Mouse (Mus musculus) gastrocnemius, adult 2 months (tissue): ENCODE results near the gene Tst. TPM values are rescaled to one million over a fixed set of nuclear protein-coding genes. Genes with fewer than 3 reads are reported as not detected.

Experiments used
- DNase-seq: peaks from one replicate; pipeline ENCODE4 v3.0.0; 2022
- H3K27ac ChIP-seq: fragments of 200-600 bp; 2 replicates; pipeline ENCODE4 v1.8.1; 2022; ENCODE audit warnings: mild to moderate bottlenecking
- H3K4me3 ChIP-seq: fragments of 200-600 bp; 2 replicates; pipeline ENCODE4 v1.8.1; 2022; ENCODE audit warnings: mild to moderate bottlenecking, moderate library complexity
- CTCF ChIP-seq: fragments of 200-600 bp; IDR thresholded peaks from 2 replicates; pipeline ENCODE4 v1.8.1; 2022; ENCODE audit warnings: antibody characterized with exemption, mild to moderate bottlenecking, moderate library complexity
- intact Hi-C: fragments of 180-260 bp; cut with DNase I; formaldehyde crosslinking; loops from one replicate; pipeline ENCODE4 v1.15.1; 2025
- total RNA-seq, 2 experiments: library from RNA; stranded (reverse); gene quantifications; 2 replicates each; pipeline ENCODE4 v1.2.3; 2021

The Tst gene
- total RNA-seq, 2 experiments from 2014 or later = 18.2 to 18.8 TPM

GRCm38 (mm10) chr15:78425230-78425629, 19.5 kb upstream of the Tst start:
- no peak for DNase-seq
- intact Hi-C loops = no loop called here
- TF ChIP-seq CTCF = no peak
- no peak overlapping the region for H3K27ac ChIP-seq
- H3K4me3 ChIP-seq = no peak overlapping the region

GRCm38 (mm10) chr15:78424507-78424906, 18.8 kb upstream of the Tst start:
- intact Hi-C loops = loop anchor here (5.0 kb wide), 2 partner anchors 167 to 242 kb away; no protein-coding TSS in a partner anchor
- no peak for TF ChIP-seq CTCF
- Histone ChIP-seq H3K4me3 (no peak overlapping the region), H3K27ac (no peak overlapping the region)
- no peak for DNase-seq

- no peak overlapping the region; the same call in 1 of the 2 replicates for H3K27ac ChIP-seq
- peak overlapping the region; percentile 50 for H3K4me3 ChIP-seq
- intact Hi-C loops = loop anchor here (2.0 to 5.0 kb wide), 3 partner anchors 68 to 240 kb away; no protein-coding TSS in a partner anchor
- DNase-seq = peak; percentile 90
- peak; percentile 93 for TF ChIP-seq CTCF
Observed at GRCm38 (mm10) chr15:78422046-78422956, 16.6 kb upstream of the Tst start.

GRCm38 (mm10) chr15:78420395-78420794, 14.7 kb upstream of the Tst start:
- Histone ChIP-seq H3K4me3 (no peak overlapping the region), H3K27ac (no peak overlapping the region)
- no peak for TF ChIP-seq CTCF
- no peak for DNase-seq
- intact Hi-C loops = loop anchor here (5.0 kb wide), 2 partner anchors 163 to 238 kb away; no protein-coding TSS in a partner anchor

- Histone ChIP-seq H3K27ac (no peak overlapping the region), H3K4me3 (no peak overlapping the region)
- no peak for TF ChIP-seq CTCF
- peak; percentile 42 for DNase-seq
- intact Hi-C loops = no loop called here
Observed at GRCm38 (mm10) chr15:78416937-78417336, 11.2 kb upstream of the Tst start.

GRCm38 (mm10) chr15:78414157-78414556, 8.4 kb upstream of the Tst start:
- DNase-seq = no peak
- intact Hi-C loops = no loop called here
- Histone ChIP-seq H3K27ac (no peak overlapping the region), H3K4me3 (no peak overlapping the region)
- TF ChIP-seq CTCF = no peak

GRCm38 (mm10) chr15:78413719-78414117, 8.0 kb upstream of the Tst start:
- no peak overlapping the region for H3K4me3 ChIP-seq
- H3K27ac ChIP-seq = peak overlapping the region; percentile 86
- TF ChIP-seq CTCF = no peak
- DNase-seq = no peak
- intact Hi-C loops = no loop called here

- H3K27ac ChIP-seq = peak overlapping the region; percentile 86
- no peak for TF ChIP-seq CTCF
- no peak overlapping the region for H3K4me3 ChIP-seq
- intact Hi-C loops = no loop called here
- peak; percentile 28 for DNase-seq
Observed at GRCm38 (mm10) chr15:78413083-78413718, 7.5 kb upstream of the Tst start.

- Histone ChIP-seq H3K4me3 (no peak overlapping the region), H3K27ac (no peak overlapping the region)
- no peak for TF ChIP-seq CTCF
- intact Hi-C loops = loop anchor here (10.0 kb wide), 1 partner anchor 435 kb away; the partner anchor contains the start of gene Eif3d
- DNase-seq = no peak
Observed at GRCm38 (mm10) chr15:78409570-78410052, 3.9 kb upstream of the Tst start.

- no peak for TF ChIP-seq CTCF
Observed at GRCm38 (mm10) chr15:78406293-78406934, 707 bp upstream of the Tst start, which contains the start of gene Mpst. Gene Mpst (plus strand): TSS chr15:78406416.

GRCm38 (mm10) chr15:78405098-78405497, 609 bp downstream of the Tst start:
- peak overlapping the region; percentile 99 for H3K27ac ChIP-seq
- intact Hi-C loops = loop anchor here (10.0 kb wide), 1 partner anchor 430 kb away; the partner anchor contains the start of gene Eif3d
- no peak for TF ChIP-seq CTCF
- H3K4me3 ChIP-seq = peak overlapping the region; percentile 76
- DNase-seq = no peak

More at GRCm38 (mm10) chr15:78406293-78406934, 707 bp upstream of the Tst start, which contains the start of gene Mpst:
- peak within 1 kb of the TSS; percentile 76 for H3K4me3 ChIP-seq
- peak within 1 kb of the TSS; percentile 99 for H3K27ac ChIP-seq
- peak; percentile 95 for DNase-seq
- intact Hi-C loops = loop anchor here (10.0 kb wide), 1 partner anchor 432 kb away; the partner anchor contains the start of gene Eif3d

GRCm38 (mm10) chr15:78403896-78404295, 1.8 kb downstream of the Tst start:
- DNase-seq = peak; percentile 64
- Histone ChIP-seq H3K27ac (peak overlapping the region; percentile 83), H3K4me3 (peak overlapping the region; percentile 21)
- intact Hi-C loops = loop anchor here (5.0 to 10.0 kb wide), 2 partner anchors 162 to 429 kb away; partner anchors contain the start of genes Eif3d and Ncf4
- TF ChIP-seq CTCF = no peak
